Mouse (Mus musculus) olfactory bulb, adult 2 months (tissue): Measurements from ENCODE around the gene Slk.

ENCODE experiments used
- CTCF ChIP-seq: fragments of 200-500 bp; IDR thresholded peaks from 2 replicates; pipeline ENCODE4 v1.5.1; 2012; ENCODE audit warnings: low read depth, mild to moderate bottlenecking, low read length, moderate library complexity; ENCODE audit not compliant: insufficient read depth
- POLR2A ChIP-seq: fragments of 200-500 bp; IDR thresholded peaks from 2 replicates; pipeline ENCODE4 v1.6.1; 2012; ENCODE audit warnings: mild to moderate bottlenecking, low read depth, low read length, moderate library complexity; ENCODE audit not compliant: insufficient read depth

- TF ChIP-seq POLR2A (no peak), CTCF (no peak)
Measured at GRCm38 (mm10) chr19:47537300-47537792, 42.1 kb upstream of the Slk start, which contains the start of gene Stn1.
